Mouse (Mus musculus) urinary bladder, postnatal 36 days (tissue): ENCODE results near the gene Plscr5.

Experiments
- DNase-seq, 2 experiments: peaks; one replicate each; pipeline ENCODE4 v3.0.0; 2022; ENCODE audit warnings: low spot score in 2 of 2, mixed read lengths in 1 of 2

Plscr5 gene

GRCm38 (mm10) chr9:92226795-92227194, 34.1 kb downstream of the Plscr5 start:
- no peak for DNase-seq

GRCm38 (mm10) chr9:92228867-92229832, 36.4 kb downstream of the Plscr5 start:
- DNase-seq, result no peak

GRCm38 (mm10) chr9:92229833-92230205, 37.1 kb downstream of the Plscr5 start:
- no peak for DNase-seq

- no peak for DNase-seq
These were observed 42.2 kb downstream of the Plscr5 start for GRCm38 (mm10) chr9:92234901-92235458.

GRCm38 (mm10) chr9:92248773-92249446, 56.2 kb downstream of the Plscr5 start:
- no peak for DNase-seq

GRCm38 (mm10) chr9:92249447-92249852, 56.7 kb downstream of the Plscr5 start, which contains the start of gene Plscr1:
Plscr1 (plus strand) TSS chr9:92249750.
- DNase-seq, result no peak

GRCm38 (mm10) chr9:92249987-92250772, 57.4 kb downstream of the Plscr5 start:
- peak; percentile 51 to 76 for DNase-seq

GRCm38 (mm10) chr9:92252718-92253117, 60.0 kb downstream of the Plscr5 start:
- no peak for DNase-seq

GRCm38 (mm10) chr9:92253585-92254321, 61.0 kb downstream of the Plscr5 start:
- no peak for DNase-seq
